Comparison of ENCODE assay signal across 8 mouse cellular contexts in genomic region chr10:80831136-80831535, GRCm38 (mm10). TPM values are rescaled to one million over a fixed set of nuclear protein-coding genes. Genes with fewer than 3 reads are reported as not detected.
DNase-seq lines count a peak whose midpoint lies in the region; ATAC-seq lines count a peak whose summit lies in the region.

No protein-coding gene starts in this region.

- DNase-seq in heart, adult 18-20 months = peak; percentile 40 to 60
- no peak for DNase-seq in heart, adult 8-10 months (ENCODE audit: low spot score)
- DNase-seq in WW6 (ENCODE audit: low read depth, low spot score) = peak; percentile 80
- DNase-seq in liver = peak; percentile 84

- H3K36me3 ChIP-seq in heart, embryonic 13.5 days = peaks cover 30% of the 10 kb centered on the region
- H3K36me3 ChIP-seq in neural tube, embryonic 12.5 days = peaks cover 22% of the 10 kb centered on the region

- H3K27ac ChIP-seq in heart, embryonic 13.5 days (replicated peaks) = no peak overlapping the region
- no peak overlapping the region for H3K27ac ChIP-seq in neural tube, embryonic 12.5 days

- no peak overlapping the region for H3K4me2 ChIP-seq in heart, embryonic 13.5 days
- peak overlapping the region; percentile 16; the same call in 1 of the 2 replicates for H3K4me2 ChIP-seq in neural tube, embryonic 12.5 days (replicated peaks)

- 0 out of 2 replicates have a peak overlapping the region, but pooled peaks have one; percentile 1 for H3K9ac ChIP-seq in heart, embryonic 13.5 days
- H3K9ac ChIP-seq in neural tube, embryonic 12.5 days = no peak overlapping the region

- 6% methylated on average over 9 of the region's 9 CpGs for WGBS in heart, embryonic 13.5 days
- 2% methylated on average over 9 of the region's 9 CpGs for WGBS in neural tube, embryonic 12.5 days

- peaks cover 5% of the 10 kb centered on the region; the same call in 1 of the 2 replicates for H3K9me3 ChIP-seq in heart, embryonic 13.5 days
- H3K9me3 ChIP-seq in neural tube, embryonic 12.5 days = 0 out of 2 replicates have a peak, but pooled peaks cover 6% of the 10 kb centered on the region

- peaks cover 52% of the 10 kb centered on the region for H3K4me1 ChIP-seq in heart, embryonic 13.5 days
- H3K4me1 ChIP-seq in neural tube, embryonic 12.5 days = peaks cover 35% of the 10 kb centered on the region

- no peak for ATAC-seq in heart, embryonic 13.5 days (ENCODE audit: extremely low read depth, insufficient number of reproducible peaks, low FRiP score, low TSS enrichment)
- no peak for ATAC-seq in neural tube, embryonic 12.5 days (ENCODE audit: low FRiP score, low read depth)
- ATAC-seq in activated CD4-positive, CD25-positive, alpha-beta regulatory T cell, adult 4 months = no peak
- ATAC-seq in megakaryocyte, adult 5-6 weeks (ENCODE audit: poor library complexity, severe bottlenecking) = no peak

- peaks cover 39% of the 10 kb centered on the region for H3K27me3 ChIP-seq in heart, embryonic 13.5 days (replicated peaks)
- H3K27me3 ChIP-seq in neural tube, embryonic 12.5 days (replicated peaks) = peaks cover 32% of the 10 kb centered on the region

- 0 out of 2 replicates have a peak overlapping the region, but pooled peaks have one; percentile 2 for H3K4me3 ChIP-seq in heart, embryonic 13.5 days
- H3K4me3 ChIP-seq in neural tube, embryonic 12.5 days = no peak overlapping the region; the same call in 1 of the 2 replicates

RNA-seq across cellular contexts. Expression of gene Oaz1, which starts 4.7 kb away (rescaled TPM):
- total RNA-seq in heart, adult 18-20 months (2021) = 100 to 1,000 TPM; 897 to 934 TPM
- 1,000 to 10,000 TPM in 2 of 4 experiments, 100 to 1,000 TPM in 2; 848 to 1,083 (median 963) TPM for total RNA-seq in heart, adult 8-10 months (2022)
- 2,053 and 2,109 TPM in 2 replicates for polyA plus RNA-seq in heart, embryonic 13.5 days (2015; fragmentation: Nextera tagmentation; extraction: Ambion mirVana)
- 1,342 and 1,429 TPM in 2 replicates for polyA plus RNA-seq in neural tube, embryonic 12.5 days (2016; fragmentation: Nextera tagmentation; extraction: Ambion mirVana)
- polyA plus RNA-seq in activated CD4-positive, CD25-positive, alpha-beta regulatory T cell, adult 4 months (2017; shearing (Covaris generic)) = 1,000 to 10,000 TPM; 1,826 to 2,667 TPM
- 1,171 and 1,242 TPM in 2 replicates for total RNA-seq in megakaryocyte, adult 5-6 weeks (2015)
- 206 and 296 TPM in 2 replicates for total RNA-seq in megakaryocyte, adult 5-6 weeks (2017)

RNA-seq across cellular contexts. Expression of gene Lingo3, which starts 12.7 kb away (rescaled TPM):
- 10 to 100 TPM; 13.5 to 16.6 TPM for total RNA-seq in heart, adult 18-20 months (2021)
- total RNA-seq in heart, adult 8-10 months (2022) = 10 to 100 TPM in 3 of 4 experiments, 1 to 10 TPM in 1; 7.8 to 14.0 (median 12.6) TPM
- 0.16 and 0.34 TPM in 2 replicates for polyA plus RNA-seq in heart, embryonic 13.5 days (2015; fragmentation: Nextera tagmentation; extraction: Ambion mirVana)
- 0.65 and 1.3 TPM in 2 replicates for polyA plus RNA-seq in neural tube, embryonic 12.5 days (2016; fragmentation: Nextera tagmentation; extraction: Ambion mirVana)
- not detected for polyA plus RNA-seq in activated CD4-positive, CD25-positive, alpha-beta regulatory T cell, adult 4 months (2017; shearing (Covaris generic))
- total RNA-seq in megakaryocyte, adult 5-6 weeks (2015) = not detected in 2 replicates
- not detected in 2 replicates for total RNA-seq in megakaryocyte, adult 5-6 weeks (2017)

RNA-seq across cellular contexts. Expression of gene Jsrp1, which starts 17.8 kb away (rescaled TPM):
- under 1 TPM; 0.41 to 0.69 TPM for total RNA-seq in heart, adult 18-20 months (2021)
- 1 to 10 TPM in 1 of 4 experiments, under 1 TPM in 3; 0.47 to 1.6 (median 0.75) TPM for total RNA-seq in heart, adult 8-10 months (2022)
- 5.7 and 5.9 TPM in 2 replicates for polyA plus RNA-seq in heart, embryonic 13.5 days (2015; fragmentation: Nextera tagmentation; extraction: Ambion mirVana)
- 1.4 and 1.6 TPM in 2 replicates for polyA plus RNA-seq in neural tube, embryonic 12.5 days (2016; fragmentation: Nextera tagmentation; extraction: Ambion mirVana)
- polyA plus RNA-seq in activated CD4-positive, CD25-positive, alpha-beta regulatory T cell, adult 4 months (2017; shearing (Covaris generic)) = not detected
- not detected in 2 replicates for total RNA-seq in megakaryocyte, adult 5-6 weeks (2015)
- total RNA-seq in megakaryocyte, adult 5-6 weeks (2017) = not detected in 2 replicates

RNA-seq across cellular contexts. Expression of gene Lsm7, which starts 23.9 kb away (rescaled TPM):
- 10 to 100 TPM; 23.5 to 27.8 TPM for total RNA-seq in heart, adult 18-20 months (2021)
- 10 to 100 TPM; 23.3 to 32.5 (median 25.0) TPM for total RNA-seq in heart, adult 8-10 months (2022)
- polyA plus RNA-seq in heart, embryonic 13.5 days (2015; fragmentation: Nextera tagmentation; extraction: Ambion mirVana) = 157 and 171 TPM in 2 replicates
- polyA plus RNA-seq in neural tube, embryonic 12.5 days (2016; fragmentation: Nextera tagmentation; extraction: Ambion mirVana) = 265 and 274 TPM in 2 replicates
- 100 to 1,000 TPM; 202 to 214 TPM for polyA plus RNA-seq in activated CD4-positive, CD25-positive, alpha-beta regulatory T cell, adult 4 months (2017; shearing (Covaris generic))
- 56.6 and 58.0 TPM in 2 replicates for total RNA-seq in megakaryocyte, adult 5-6 weeks (2015)
- 104 and 130 TPM in 2 replicates for total RNA-seq in megakaryocyte, adult 5-6 weeks (2017)

RNA-seq across cellular contexts. Expression of gene Sppl2b, which starts 23.9 kb away (rescaled TPM):
- 10 to 100 TPM; 11.9 to 15.9 TPM for total RNA-seq in heart, adult 18-20 months (2021)
- 10 to 100 TPM; 11.1 to 15.9 (median 14.4) TPM for total RNA-seq in heart, adult 8-10 months (2022)
- polyA plus RNA-seq in heart, embryonic 13.5 days (2015; fragmentation: Nextera tagmentation; extraction: Ambion mirVana) = 27.7 and 28.5 TPM in 2 replicates
- polyA plus RNA-seq in neural tube, embryonic 12.5 days (2016; fragmentation: Nextera tagmentation; extraction: Ambion mirVana) = 51.2 and 51.3 TPM in 2 replicates
- polyA plus RNA-seq in activated CD4-positive, CD25-positive, alpha-beta regulatory T cell, adult 4 months (2017; shearing (Covaris generic)) = 10 to 100 TPM in 1 of 2 experiments, 1 to 10 TPM in 1; 8.9 to 18.4 TPM
- 10.1 and 10.4 TPM in 2 replicates for total RNA-seq in megakaryocyte, adult 5-6 weeks (2015)
- total RNA-seq in megakaryocyte, adult 5-6 weeks (2017) = 9.1 and 15.1 TPM in 2 replicates

Comparison
In these comparisons a context has a peak if more than half of its experiments do, and no peak if none do; other contexts are left out.
1. RNA of gene Lingo3, which starts 12.7 kb away (total RNA-seq): 13.5 to 16.6 TPM in heart, adult 18-20 months and 7.8 to 14.0 TPM in heart, adult 8-10 months; not detected in megakaryocyte, adult 5-6 weeks; every median in the first group is over 4 times any median in the second.